Mouse (Mus musculus) bone marrow macrophage, adult 2 months (primary cell): ENCODE results near the gene Lbhd1.

Experiments used
- CTCF ChIP-seq: IDR thresholded peaks from 2 replicates; pipeline ENCODE4 v1.5.1; 2012; ENCODE audit warnings: low read depth, mild to moderate bottlenecking, low read length, moderate library complexity
- POLR2A ChIP-seq: IDR thresholded peaks from 2 replicates; pipeline ENCODE4 v1.6.1; 2012; ENCODE audit warnings: mild to moderate bottlenecking, low read depth, low read length, borderline replicate concordance

DNA sequence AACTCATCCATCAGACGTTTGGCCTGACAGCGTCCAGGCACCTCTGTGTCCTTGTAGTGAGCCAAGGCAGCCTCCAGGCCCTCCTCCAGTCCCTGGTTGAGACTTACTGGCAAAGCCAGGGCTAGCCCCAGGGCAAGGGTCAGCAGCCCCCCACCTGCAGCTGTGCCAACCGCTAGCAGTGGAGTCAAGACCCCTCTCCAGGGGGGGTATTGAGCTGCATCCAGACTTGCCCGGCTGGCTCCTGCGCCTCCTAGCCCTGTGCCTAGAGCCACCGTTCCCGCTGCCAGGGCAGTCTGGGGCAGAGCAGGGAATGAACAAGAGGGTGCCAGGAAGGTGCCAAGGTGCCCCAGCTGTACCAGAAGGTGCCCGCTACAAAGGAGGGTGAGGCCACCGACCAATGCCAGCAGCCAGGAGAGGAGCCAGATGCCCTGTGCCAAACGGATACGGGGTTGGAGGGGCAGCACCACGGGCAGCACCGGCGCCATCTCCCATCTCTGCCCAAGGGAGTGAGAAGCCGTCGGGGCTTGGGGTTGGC is 45.2 kb downstream of the Lbhd1 start:
- no peak for TF ChIP-seq CTCF
- TF ChIP-seq POLR2A = no peak
